Mouse (Mus musculus): ENCODE measurements at regions not wholly inside any gene's neighbourhood (a gene's known extent, or its start where the extent isn't known, plus 50 kb on each side); places are given as distances from the start of the nearest gene placed in this dataset.
"Not testable (repeated sequence)": the region's sequence is repeated elsewhere in the genome, so short reads cannot be mapped to it uniquely, and the experiment has no call there.

DNA sequence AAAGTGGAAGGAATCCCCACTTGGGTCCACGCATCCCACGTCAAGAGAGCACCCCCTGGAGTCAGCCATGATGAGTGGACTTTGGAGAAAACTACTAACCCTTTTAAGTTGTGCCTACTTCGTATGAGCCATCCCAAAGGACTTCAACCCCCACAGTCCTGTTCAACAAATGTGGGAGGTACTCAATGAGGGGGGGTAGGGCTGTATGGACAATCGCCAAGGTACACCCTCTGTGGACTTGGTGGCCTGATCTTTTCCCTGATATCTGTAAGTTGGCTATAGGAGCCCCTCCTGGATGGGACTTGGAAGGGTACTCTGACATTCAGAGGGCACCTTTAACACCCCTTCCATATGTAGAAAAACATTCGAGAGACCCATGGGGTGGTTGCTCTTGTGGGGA lies 256.5 kb upstream of the Olfr161 start:
- not testable (repeated sequence) for DNase-seq

DNA sequence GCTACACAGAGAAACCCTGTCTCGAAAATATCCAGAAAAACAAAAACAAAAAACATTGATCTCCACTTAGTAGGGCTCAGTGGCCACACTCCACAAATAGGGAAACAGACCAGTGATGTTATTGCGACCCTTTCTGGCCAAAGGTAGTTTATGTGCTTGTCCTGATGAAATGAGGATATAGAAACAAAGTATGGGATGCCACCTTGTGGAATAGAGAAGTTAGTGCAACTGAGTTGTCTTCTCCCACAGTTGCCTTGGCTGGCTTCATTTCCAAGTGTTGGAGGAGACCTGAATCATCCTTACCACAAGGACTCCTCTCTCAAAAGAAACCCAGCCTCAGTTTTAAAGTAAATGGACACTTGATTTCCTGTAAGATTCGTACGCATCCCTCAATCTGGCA lies 247.5 kb upstream of the Olfr161 start:
- not testable (repeated sequence) for DNase-seq

DNA sequence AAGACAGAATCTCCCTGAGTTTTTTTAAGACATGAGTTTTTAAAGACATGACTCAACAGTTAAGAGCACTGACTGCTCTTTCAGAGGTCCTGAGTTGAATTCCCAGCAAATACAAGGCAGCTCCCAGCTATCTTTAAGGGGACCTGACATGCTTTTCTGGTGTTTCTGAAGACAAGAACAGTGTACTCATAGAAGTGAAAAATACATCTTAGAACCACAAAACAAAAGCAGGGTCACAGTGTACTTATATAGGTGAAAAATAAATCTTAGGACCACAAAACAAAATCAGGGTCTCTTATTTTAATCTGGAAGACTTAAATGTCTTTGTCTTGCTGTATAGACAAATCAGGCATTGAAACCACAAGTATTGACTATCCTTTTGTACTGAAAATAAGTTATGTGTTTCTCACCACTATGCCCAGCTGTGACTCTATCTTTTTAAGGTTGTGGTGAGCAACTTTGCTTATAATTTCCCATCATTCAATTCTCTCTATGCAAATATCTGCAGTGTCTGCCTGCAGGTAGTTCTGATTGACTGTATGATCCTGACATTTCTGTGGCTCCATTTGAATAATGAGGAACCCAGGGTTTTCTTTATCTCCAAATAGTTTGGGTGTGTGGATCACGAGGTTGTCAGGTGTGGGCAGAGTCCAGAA lies 246.0 kb upstream of the Olfr161 start:
- DNase-seq, result not testable (repeated sequence)

DNA sequence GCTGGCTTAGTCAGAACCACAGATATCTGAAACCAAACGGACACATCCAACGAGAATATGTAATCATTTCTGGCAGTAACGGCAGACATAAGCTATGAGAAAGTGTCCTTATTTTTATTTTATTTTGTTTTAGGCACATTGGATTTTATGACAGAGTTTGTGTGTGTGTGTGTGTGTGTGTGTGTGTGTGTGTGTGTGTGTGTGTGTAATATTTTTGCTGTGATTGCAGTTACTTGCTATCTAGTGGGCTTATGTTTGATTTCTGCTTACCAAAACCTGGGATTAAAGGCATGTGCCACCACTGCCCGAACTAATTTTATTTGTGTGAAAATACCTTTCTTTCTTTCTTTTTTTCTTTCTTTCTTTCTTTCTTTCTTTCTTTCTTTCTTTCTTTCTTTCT lies 241.5 kb upstream of the Olfr161 start:
- not testable (repeated sequence) for DNase-seq

DNA sequence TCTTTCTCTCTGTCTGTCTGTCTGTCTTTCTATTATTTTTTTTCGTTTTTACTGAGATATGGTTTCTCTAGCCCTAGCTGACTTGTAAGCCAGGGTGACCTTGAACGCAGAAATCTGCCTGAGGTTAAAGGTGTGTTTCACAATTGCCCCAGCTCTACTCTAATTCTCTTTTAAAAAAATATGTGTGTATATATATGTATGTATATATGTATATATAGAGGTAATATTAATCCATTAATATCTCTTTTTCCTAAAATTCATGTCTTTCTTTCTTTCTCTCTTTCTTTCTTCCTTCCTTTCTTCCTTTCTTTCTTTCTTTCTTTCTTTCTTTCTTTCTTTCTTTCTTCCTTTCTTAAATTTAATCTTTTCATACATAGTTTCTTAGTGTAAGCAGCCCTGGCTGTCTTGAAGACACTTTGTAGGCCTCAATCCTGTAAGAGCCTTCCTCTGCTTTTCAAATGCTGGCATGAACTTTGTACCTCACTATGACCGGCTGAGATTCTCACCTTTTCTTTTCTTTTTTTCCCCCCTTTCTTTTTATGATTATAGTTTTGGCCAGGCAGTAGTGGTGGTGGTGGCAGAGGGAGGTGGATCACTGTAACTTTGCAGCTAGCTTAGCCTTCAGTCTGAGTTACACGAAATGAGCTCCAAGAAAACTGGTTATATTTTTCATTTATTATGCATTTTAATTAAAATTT lies 240.8 kb upstream of the Olfr161 start:
- DNase-seq, result not testable (repeated sequence)

DNA sequence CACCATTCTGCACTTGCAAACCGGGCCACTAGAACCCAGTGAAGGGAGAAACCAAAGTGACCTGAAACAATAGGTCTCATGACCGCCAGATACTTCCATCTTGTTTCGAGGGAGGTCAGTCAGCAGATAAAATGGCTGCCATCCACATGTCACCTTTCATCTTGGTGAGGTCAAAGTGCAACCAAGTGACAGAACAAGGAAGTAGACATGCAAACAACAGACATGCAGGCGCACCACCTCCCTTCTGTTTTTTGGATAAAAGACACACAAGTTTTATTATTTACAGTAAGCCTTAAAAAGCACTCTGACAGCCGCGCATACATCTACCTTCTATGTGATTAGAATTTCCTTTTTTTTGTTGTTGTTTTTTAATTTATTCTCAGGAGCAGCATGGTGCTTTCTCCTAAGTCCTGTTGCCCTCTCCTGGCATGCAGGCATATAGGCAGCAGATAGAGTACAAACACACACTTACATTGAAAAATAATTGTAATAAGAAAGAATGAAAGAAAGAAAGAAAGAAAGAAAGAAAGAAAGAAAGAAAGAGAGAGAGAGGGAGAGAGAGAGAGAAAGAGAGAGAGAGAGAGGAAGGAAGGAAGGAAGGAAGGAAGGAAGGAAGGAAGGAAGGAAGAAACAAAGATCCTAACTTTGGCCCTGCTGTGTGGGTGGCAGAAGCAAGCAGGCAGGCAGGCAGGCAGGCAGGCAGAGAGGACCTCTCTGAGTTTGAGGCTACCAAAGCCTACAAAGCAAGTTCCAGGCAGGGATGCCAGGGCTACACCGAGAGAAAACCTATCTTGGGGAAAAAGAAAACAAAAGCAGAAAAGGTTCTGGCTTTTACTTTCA lies 240.0 kb upstream of the Olfr161 start:
- DNase-seq, result not testable (repeated sequence)

DNA sequence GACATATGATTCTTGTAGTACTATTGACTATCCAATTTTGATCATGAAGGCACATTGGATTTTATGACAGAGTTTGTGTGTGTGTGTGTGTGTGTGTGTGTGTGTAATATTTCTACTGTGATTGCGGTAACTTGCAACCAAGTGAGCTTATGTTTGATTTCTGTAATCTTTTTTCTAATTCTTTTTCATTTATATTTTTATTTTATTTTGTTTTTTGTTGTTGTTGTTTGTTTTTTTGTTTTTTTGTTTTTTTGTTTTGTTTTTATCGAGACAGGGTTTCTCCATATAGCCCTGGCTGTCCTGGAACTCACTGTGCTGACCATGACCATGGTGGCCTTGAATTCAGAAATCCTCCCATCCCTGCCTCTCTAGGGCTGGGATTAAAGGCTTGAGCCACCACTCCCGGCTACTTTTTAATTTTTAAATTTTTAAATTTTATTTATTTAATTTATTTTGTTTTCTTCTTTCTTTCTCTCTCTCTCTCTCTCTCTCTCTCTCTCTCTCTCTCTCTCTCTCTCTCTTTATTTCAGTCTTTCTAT lies 239.3 kb upstream of the Olfr161 start:
- DNase-seq, result peak; percentile 52 to 67

All from kidney, postnatal 4 days (tissue).